Mouse (Mus musculus) lung, embryonic 14.5 days (tissue): ENCODE measurements around the gene Cpped1. TPM values are rescaled to one million over a fixed set of nuclear protein-coding genes. Genes with fewer than 3 reads are reported as not detected.

ENCODE experiments used
- ATAC-seq: fragments of 200-750 bp; cut with Nextera tagmentation; 2 replicates; pipeline ENCODE4 v1.8.0; 2017; ENCODE audit warnings: mild to moderate bottlenecking, moderate TSS enrichment, moderate library complexity; ENCODE audit not compliant: insufficient read depth
- DNase-seq: peaks from one replicate; pipeline ENCODE4 v3.0.0-alpha.2; 2015
- H3K27ac ChIP-seq: fragments of 300-500 bp; sonication (generic); 2 replicates; pipeline ENCODE4 v1.5.1; 2014; ENCODE audit warnings: low read depth, mild to moderate bottlenecking, moderate library complexity
- H3K27me3 ChIP-seq: fragments of 300-500 bp; sonication (generic); 2 replicates; pipeline ENCODE4 v1.6.1; 2014; ENCODE audit warnings: low read length, control low read depth; ENCODE audit not compliant: insufficient read depth
- H3K36me3 ChIP-seq: fragments of 300-500 bp; sonication (generic); 2 replicates; pipeline ENCODE4 v1.6.1; 2014; ENCODE audit warnings: control low read depth; ENCODE audit not compliant: insufficient read depth
- H3K4me1 ChIP-seq: fragments of 300-500 bp; sonication (generic); 2 replicates; pipeline ENCODE4 v1.6.1; 2014; ENCODE audit warnings: antibody characterized with exemption, control low read depth; ENCODE audit not compliant: insufficient read depth
- H3K4me2 ChIP-seq: fragments of 300-500 bp; sonication (generic); 2 replicates; pipeline ENCODE4 v1.6.1; 2014; ENCODE audit warnings: mild to moderate bottlenecking
- H3K4me3 ChIP-seq: fragments of 300-500 bp; sonication (generic); 2 replicates; pipeline ENCODE4 v1.5.1; 2014; ENCODE audit warnings: low read depth, low read length
- H3K9ac ChIP-seq: fragments of 300-500 bp; sonication (generic); 2 replicates; pipeline ENCODE4 v1.6.1; 2014
- H3K9me3 ChIP-seq: fragments of 300-500 bp; sonication (generic); 2 replicates; pipeline ENCODE4 v1.6.1; 2016; ENCODE audit warnings: low read depth, low read length, control low read depth
- CTCF ChIP-seq: IDR thresholded peaks from 2 replicates; pipeline ENCODE4 v1.5.1; 2016; ENCODE audit warnings: antibody characterized with exemption, low read depth
- WGBS: fragments of 180-500 bp; shearing (Covaris S2); extraction: QIAGEN DNeasy Blood & Tissue Kit; methylation state at CpG from one replicate; pipeline ENCODE4 v1.1.7; 2014; 5-methylcytosine and 5-hydroxymethylcytosine counted together
- polyA plus RNA-seq: library from polyadenylated mRNA; unstranded; fragments of >200 nt; fragmentation: Nextera tagmentation; extraction: Ambion mirVana; gene quantifications from 2 replicates; pipeline ENCODE4 v1.2.1, GENCODE M21; 2014

Gene Cpped1
- polyA plus RNA-seq, 1 experiment from 2014 or later = 24.3 TPM

DNA sequence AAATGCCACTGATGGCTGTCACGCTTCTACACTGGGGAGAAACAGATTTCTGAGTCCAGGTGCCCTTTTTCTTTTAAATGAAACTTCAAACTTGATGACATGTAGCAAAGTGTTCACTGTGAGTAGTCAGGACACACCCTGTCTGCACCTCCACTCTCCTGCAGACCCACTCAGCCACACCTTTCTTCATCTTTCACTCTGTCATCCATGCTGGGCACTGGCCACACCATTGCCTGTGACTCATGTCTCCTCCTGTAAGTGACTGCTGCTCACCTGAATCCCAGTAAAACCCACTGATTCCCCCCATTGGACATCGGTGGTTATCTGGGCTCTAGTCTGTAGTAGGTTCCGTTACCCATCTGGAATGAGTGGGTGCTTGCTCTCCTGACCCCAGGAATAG, 118.8 kb downstream of the Cpped1 start:
- ATAC-seq (no peak), DNase-seq (no peak)
- TF ChIP-seq CTCF = no peak
- no peaks in the 10 kb centered on the region for H3K4me1 ChIP-seq
- H3K4me3 ChIP-seq = no peak overlapping the region
- WGBS = 85% methylated on average over 3 of the region's 3 CpGs
- no peak overlapping the region for H3K4me2 ChIP-seq
- H3K36me3 ChIP-seq = no peaks in the 10 kb centered on the region
- H3K27ac ChIP-seq = no peak overlapping the region
- H3K9me3 ChIP-seq = no peaks in the 10 kb centered on the region
- no peaks in the 10 kb centered on the region for H3K27me3 ChIP-seq
- no peak overlapping the region for H3K9ac ChIP-seq

DNA sequence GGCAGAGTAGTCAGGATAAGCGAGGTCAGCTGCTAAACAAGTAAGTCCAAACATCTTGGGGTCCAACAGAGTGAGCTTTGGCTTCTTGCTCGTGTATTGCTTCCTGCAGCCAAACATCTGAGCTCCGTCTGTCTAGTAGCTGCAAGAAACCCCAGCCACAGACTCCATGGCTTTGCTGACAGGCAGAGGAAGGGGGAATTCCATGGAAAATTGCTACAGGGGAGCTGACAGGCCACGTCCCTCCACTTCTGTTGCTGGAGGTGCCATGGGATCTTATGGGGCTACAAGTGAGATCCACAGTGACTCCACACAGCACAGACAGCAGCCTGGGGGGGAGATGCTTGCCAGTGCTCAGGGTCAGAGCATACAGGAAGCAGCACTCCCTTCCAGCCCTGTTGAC, 123.4 kb downstream of the Cpped1 start:
- no peak overlapping the region for H3K4me3 ChIP-seq
- DNase-seq (no peak), ATAC-seq (no peak)
- no peaks in the 10 kb centered on the region for H3K27me3 ChIP-seq
- H3K36me3 ChIP-seq = no peaks in the 10 kb centered on the region
- TF ChIP-seq CTCF = no peak
- no peak overlapping the region for H3K27ac ChIP-seq
- WGBS = 56% methylated on average over 4 of the region's 4 CpGs
- H3K9me3 ChIP-seq = no peaks in the 10 kb centered on the region
- H3K4me1 ChIP-seq = no peaks in the 10 kb centered on the region
- no peak overlapping the region for H3K9ac ChIP-seq
- H3K4me2 ChIP-seq = no peak overlapping the region

DNA sequence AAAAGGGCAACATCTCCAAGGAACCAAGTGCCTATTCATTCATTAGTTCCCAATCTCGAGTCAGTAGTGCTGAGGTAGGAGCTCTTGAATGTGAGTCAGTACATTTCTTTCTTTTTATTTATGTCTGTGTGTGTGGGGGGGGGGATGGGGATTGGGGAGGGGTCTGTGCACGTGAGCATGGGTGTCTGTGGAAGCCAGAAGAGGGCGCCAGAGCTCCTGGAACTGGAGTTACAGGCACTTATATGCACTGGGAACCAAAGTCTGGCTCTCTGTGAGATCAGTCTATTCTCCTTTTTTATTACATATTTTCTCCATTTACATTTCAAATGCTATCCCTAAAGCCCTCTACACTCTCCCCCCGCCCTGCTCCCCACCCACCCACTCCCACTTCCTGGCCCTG, 124.9 kb downstream of the Cpped1 start:
- Histone ChIP-seq H3K27me3 (no peaks in the 10 kb centered on the region), H3K36me3 (no peaks in the 10 kb centered on the region), H3K4me2 (no peak overlapping the region), H3K4me3 (no peak overlapping the region), H3K9me3 (no peaks in the 10 kb centered on the region), H3K4me1 (no peaks in the 10 kb centered on the region), H3K27ac (no peak overlapping the region), H3K9ac (no peak overlapping the region)
- no peak for TF ChIP-seq CTCF
- 65% methylated on average over 4 of the region's 4 CpGs for WGBS
- ATAC-seq (no peak), DNase-seq (no peak)

DNA sequence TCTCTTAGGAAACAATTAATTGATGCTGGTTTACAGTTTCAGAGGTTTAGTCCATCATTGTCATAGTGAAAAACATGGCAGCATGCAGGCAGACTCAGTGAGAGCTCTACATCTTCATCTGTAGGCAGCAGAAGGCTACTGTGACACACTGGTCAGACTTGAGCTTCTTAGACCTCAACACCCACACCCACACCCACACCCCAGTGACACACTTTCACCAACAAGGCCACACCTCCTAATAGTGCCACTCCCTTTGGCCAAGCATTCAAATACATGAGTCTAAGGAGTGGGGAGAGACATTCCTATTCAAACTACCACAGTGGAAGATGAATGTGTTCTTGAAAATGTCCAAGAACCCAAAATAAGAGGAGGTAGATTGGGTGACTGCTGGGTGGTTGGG, 125.9 kb downstream of the Cpped1 start:
- Histone ChIP-seq H3K4me1 (no peaks in the 10 kb centered on the region), H3K4me2 (no peak overlapping the region), H3K9ac (no peak overlapping the region), H3K9me3 (no peaks in the 10 kb centered on the region), H3K4me3 (no peak overlapping the region), H3K36me3 (no peaks in the 10 kb centered on the region), H3K27me3 (no peaks in the 10 kb centered on the region), H3K27ac (no peak overlapping the region)
- TF ChIP-seq CTCF = no peak
- DNase-seq (no peak), ATAC-seq (no peak)

DNA sequence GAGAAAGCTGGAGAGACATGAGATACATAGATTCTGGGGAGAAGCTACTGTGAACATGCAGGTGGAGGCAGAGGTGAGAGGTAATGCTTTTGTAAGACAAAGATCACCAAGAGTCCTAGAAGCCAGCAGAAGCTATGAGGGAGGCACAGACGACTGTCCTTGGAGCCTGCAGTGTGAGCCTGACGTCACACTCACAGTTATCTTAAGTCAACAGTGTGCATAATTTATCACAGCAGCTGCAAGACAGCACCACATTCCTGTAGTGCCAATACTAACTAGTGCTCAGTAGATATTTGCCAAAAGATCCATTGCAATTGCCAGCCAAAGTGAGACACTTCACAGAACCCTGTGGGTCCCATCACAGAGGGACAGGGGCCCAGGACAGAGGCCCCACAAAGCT, 127.2 kb downstream of the Cpped1 start:
- Histone ChIP-seq H3K36me3 (no peaks in the 10 kb centered on the region), H3K9ac (no peak overlapping the region), H3K4me1 (no peaks in the 10 kb centered on the region), H3K27me3 (no peaks in the 10 kb centered on the region), H3K9me3 (no peaks in the 10 kb centered on the region), H3K4me2 (no peak overlapping the region), H3K27ac (no peak overlapping the region), H3K4me3 (no peak overlapping the region)
- TF ChIP-seq CTCF = no peak
- no peak for ATAC-seq
- WGBS = 8% methylated on average over 2 of the region's 2 CpGs
- peak; percentile 12 for DNase-seq

DNA sequence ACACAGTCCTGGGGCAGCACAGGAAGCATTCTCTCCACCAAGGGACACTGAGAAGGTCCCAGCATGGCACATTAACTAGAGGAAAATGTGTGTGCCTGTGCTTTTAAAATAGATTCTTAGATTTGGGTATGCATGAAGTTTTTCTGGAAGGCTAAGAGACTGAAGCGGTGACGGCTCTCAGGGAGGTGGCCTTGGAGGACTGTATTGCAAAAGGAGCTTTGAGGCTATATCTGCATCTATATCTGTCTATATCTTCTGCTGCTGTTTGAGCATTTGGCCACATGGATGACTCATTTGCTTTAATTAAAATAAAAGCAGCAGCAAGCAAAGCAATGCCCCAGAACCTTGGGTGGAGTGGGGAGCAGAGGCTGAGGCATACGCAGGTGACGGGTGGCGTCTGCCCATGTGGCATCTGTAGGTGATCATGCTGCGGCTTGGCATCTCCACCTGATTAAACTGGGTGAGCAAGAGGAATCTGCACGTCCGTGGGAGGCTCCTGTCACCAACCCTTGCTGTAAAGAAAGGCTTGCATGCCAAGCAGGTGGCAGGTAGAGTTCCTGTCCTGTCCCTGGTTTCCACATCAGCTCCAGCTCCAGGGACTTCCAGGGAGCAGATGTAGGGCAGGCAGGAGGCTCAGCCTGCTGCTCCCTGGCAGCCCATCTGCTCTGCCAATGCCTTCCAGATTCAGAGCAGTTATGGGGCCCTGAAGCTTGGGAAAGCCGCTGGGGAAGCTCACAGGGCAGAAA, 130.4 kb downstream of the Cpped1 start:
- no peak overlapping the region for H3K9ac ChIP-seq
- H3K4me2 ChIP-seq = no peak overlapping the region
- H3K9me3 ChIP-seq = no peaks in the 10 kb centered on the region
- no peak for TF ChIP-seq CTCF
- 80% methylated on average over 9 of the region's 9 CpGs for WGBS
- no peaks in the 10 kb centered on the region for H3K4me1 ChIP-seq
- DNase-seq (no peak), ATAC-seq (no peak)
- no peaks in the 10 kb centered on the region for H3K36me3 ChIP-seq
- H3K27me3 ChIP-seq = no peaks in the 10 kb centered on the region
- H3K4me3 ChIP-seq = no peak overlapping the region
- no peak overlapping the region for H3K27ac ChIP-seq

DNA sequence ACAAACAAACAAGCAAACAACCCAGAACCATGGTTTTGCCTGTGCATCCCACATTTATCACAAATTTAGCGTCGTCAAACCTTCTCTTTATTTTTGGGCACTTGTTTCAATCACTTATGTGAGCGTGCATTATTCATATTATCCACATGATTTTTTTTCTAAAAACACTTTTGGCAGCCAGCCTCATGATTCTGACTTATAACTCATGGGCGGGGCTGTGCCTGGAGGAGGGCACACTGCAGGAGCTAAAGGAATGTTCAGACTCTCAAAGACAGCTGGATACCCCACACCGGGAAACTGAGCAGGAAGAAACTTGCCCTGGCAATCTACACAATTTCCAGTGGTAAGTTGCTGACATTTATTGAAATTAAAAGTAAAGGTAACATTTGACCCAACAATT, 131.1 kb downstream of the Cpped1 start:
- DNase-seq = peak; percentile 38
- 57% methylated on average over 5 of the region's 5 CpGs for WGBS
- no peaks in the 10 kb centered on the region for H3K36me3 ChIP-seq
- H3K9ac ChIP-seq = no peak overlapping the region
- no peaks in the 10 kb centered on the region for H3K27me3 ChIP-seq
- no peak overlapping the region for H3K4me3 ChIP-seq
- H3K4me2 ChIP-seq = no peak overlapping the region
- ATAC-seq = no peak
- no peak overlapping the region for H3K27ac ChIP-seq
- no peak for TF ChIP-seq CTCF
- no peaks in the 10 kb centered on the region for H3K9me3 ChIP-seq
- H3K4me1 ChIP-seq = no peaks in the 10 kb centered on the region
